Mouse (Mus musculus): ENCODE measurements around the gene Ccnt1. TPM values are rescaled to one million over a fixed set of nuclear protein-coding genes. Genes with fewer than 3 reads are reported as not detected.
"Not testable (repeated sequence)": the region's sequence is repeated elsewhere in the genome, so short reads cannot be mapped to it uniquely, and the experiment has no call there.

Ccnt1 gene
- total and polyA plus RNA-seq, 3 experiments: 5.8 to 66.4 (median 42.2) TPM

- no peak for DNase-seq
These were observed 25.9 kb upstream of the Ccnt1 start for GRCm38 (mm10) chr15:98596609-98597008.

GRCm38 (mm10) chr15:98595049-98595448 lies 24.3 kb upstream of the Ccnt1 start:
- DNase-seq: no peak

- DNase-seq: no peak
These were observed 23.5 kb upstream of the Ccnt1 start for GRCm38 (mm10) chr15:98594193-98594592.

- DNase-seq: no peak
These were observed 20.7 kb upstream of the Ccnt1 start for GRCm38 (mm10) chr15:98591396-98591795.

- no peak for DNase-seq
These were observed 19.1 kb upstream of the Ccnt1 start for GRCm38 (mm10) chr15:98589640-98590336.

- DNase-seq: no peak
These were observed 17.0 kb upstream of the Ccnt1 start for GRCm38 (mm10) chr15:98587751-98588150.

- DNase-seq: not testable (repeated sequence)
These were observed 15.4 kb upstream of the Ccnt1 start for GRCm38 (mm10) chr15:98586141-98586540.

- DNase-seq: no peak
These were observed 14.7 kb upstream of the Ccnt1 start for GRCm38 (mm10) chr15:98585421-98585820.

- no peak for DNase-seq
These were observed 12.3 kb upstream of the Ccnt1 start for GRCm38 (mm10) chr15:98582996-98583395.

- no peak for DNase-seq
These were observed 11.7 kb upstream of the Ccnt1 start for GRCm38 (mm10) chr15:98582410-98582809.

- peak; percentile 62 for DNase-seq
These were observed 9.2 kb upstream of the Ccnt1 start for GRCm38 (mm10) chr15:98579795-98580464.

GRCm38 (mm10) chr15:98579310-98579709 lies 8.6 kb upstream of the Ccnt1 start:
- no peak for DNase-seq

- DNase-seq: no peak
These were observed 2.6 kb upstream of the Ccnt1 start for GRCm38 (mm10) chr15:98573293-98573692.

- no peak for DNase-seq
These were observed 843 bp downstream of the Ccnt1 start for GRCm38 (mm10) chr15:98569795-98570365.

GRCm38 (mm10) chr15:98569216-98569615 lies 1.5 kb downstream of the Ccnt1 start:
- peak; percentile 53 for DNase-seq

GRCm38 (mm10) chr15:98568256-98569033 lies 2.3 kb downstream of the Ccnt1 start:
- peak; percentile 62 for DNase-seq

GRCm38 (mm10) chr15:98567278-98568134 lies 3.2 kb downstream of the Ccnt1 start:
- DNase-seq: peak; percentile 100

GRCm38 (mm10) chr15:98566973-98567277 lies 3.8 kb downstream of the Ccnt1 start:
- no peak for DNase-seq

- no peak for DNase-seq
These were observed 13.5 kb downstream of the Ccnt1 start for GRCm38 (mm10) chr15:98557186-98557585.

- DNase-seq: no peak
These were observed 14.8 kb downstream of the Ccnt1 start for GRCm38 (mm10) chr15:98555881-98556280.

- no peak for DNase-seq
These were observed 18.0 kb downstream of the Ccnt1 start for GRCm38 (mm10) chr15:98552758-98553157.

- no peak for DNase-seq
These were observed 23.9 kb downstream of the Ccnt1 start for GRCm38 (mm10) chr15:98546843-98547242.
